Mouse (Mus musculus): ENCODE measurements around the gene Nfib.

GRCm38 (mm10) chr4:82518132-82518531 is 187.4 kb downstream of the Nfib start:
- no peak for TF ChIP-seq CTCF (IDR thresholded peaks at IDR 0.05; ENCODE audit: borderline replicate concordance, extremely low read depth, insufficient read depth, insufficient read length)
- TF ChIP-seq POLR2A (IDR thresholded peaks at IDR 0.05; ENCODE audit: borderline replicate concordance, extremely low read depth, insufficient read depth, insufficient read length, poor library complexity, severe bottlenecking): no peak
